Mouse (Mus musculus) lung, postnatal 0 days (tissue): ENCODE measurements around the gene Itga3. TPM values are rescaled to one million over a fixed set of nuclear protein-coding genes. Genes with fewer than 3 reads are reported as not detected.
"Not testable (repeated sequence)": the region's sequence is repeated elsewhere in the genome, so short reads cannot be mapped to it uniquely, and the experiment has no call there.

Experiments used
- ATAC-seq: fragments of 200-750 bp; cut with Nextera tagmentation; 2 replicates; pipeline ENCODE4 v1.8.0; 2017; ENCODE audit warnings: moderate library complexity
- DNase-seq: peaks from one replicate; pipeline ENCODE4 v3.0.0-alpha.2; 2016; ENCODE audit warnings: low spot score
- H3K27ac ChIP-seq: fragments of 300-500 bp; sonication (generic); 2 replicates; pipeline ENCODE4 v1.5.1; 2014; ENCODE audit warnings: antibody characterized with exemption, mild to moderate bottlenecking, low read length, mixed read lengths
- H3K27me3 ChIP-seq: fragments of 300-500 bp; sonication (generic); replicated peaks from 2 replicates; pipeline ENCODE4 v1.6.1; 2014; ENCODE audit warnings: low read length, mixed read lengths; ENCODE audit not compliant: insufficient read depth
- H3K36me3 ChIP-seq: fragments of 300-500 bp; sonication (generic); 2 replicates; pipeline ENCODE4 v1.6.1; 2014; ENCODE audit warnings: low read length, mixed read lengths; ENCODE audit not compliant: insufficient read depth
- H3K4me1 ChIP-seq: fragments of 300-500 bp; sonication (generic); 2 replicates; pipeline ENCODE4 v1.6.1; 2014; ENCODE audit warnings: antibody characterized with exemption, low read depth, low read length, mixed read lengths; ENCODE audit not compliant: insufficient read depth
- H3K4me2 ChIP-seq: fragments of 300-500 bp; sonication (generic); replicated peaks from 2 replicates; pipeline ENCODE4 v1.6.1; 2014; ENCODE audit warnings: low read depth, mild to moderate bottlenecking, low read length, moderate library complexity, mixed read lengths
- H3K4me3 ChIP-seq: fragments of 300-500 bp; sonication (generic); 2 replicates; pipeline ENCODE4 v1.5.1; 2014; ENCODE audit warnings: low read depth, low read length
- H3K9ac ChIP-seq: fragments of 300-500 bp; sonication (generic); replicated peaks from 2 replicates; pipeline ENCODE4 v1.6.1; 2014; ENCODE audit warnings: low read depth, mild to moderate bottlenecking
- H3K9me3 ChIP-seq: fragments of 300-500 bp; sonication (generic); 2 replicates; pipeline ENCODE4 v1.6.1; 2016; ENCODE audit warnings: low read length, mixed read lengths
- CTCF ChIP-seq: IDR thresholded peaks from 2 replicates; pipeline ENCODE4 v1.5.1; 2016; ENCODE audit warnings: antibody characterized with exemption, mild to moderate bottlenecking
- EP300 ChIP-seq: IDR thresholded peaks from 2 replicates; pipeline ENCODE4 v1.6.1; 2016; ENCODE audit warnings: antibody characterized with exemption, mild to moderate bottlenecking, control low read depth
- WGBS: fragments of 180-500 bp; shearing (Covaris S2); extraction: QIAGEN DNeasy Blood & Tissue Kit; methylation state at CpG from one replicate; pipeline ENCODE4 v1.1.7; 2014; 5-methylcytosine and 5-hydroxymethylcytosine counted together
- polyA plus RNA-seq: library from polyadenylated mRNA; unstranded; fragments of >200 nt; fragmentation: Nextera tagmentation; extraction: Ambion mirVana; gene quantifications from 2 replicates; pipeline ENCODE4 v1.2.1, GENCODE M21; 2015

Gene Itga3
- polyA plus RNA-seq, 1 experiment from 2014 or later, result 44.3 TPM

GRCm38 (mm10) chr11:95011416-95011815 lies 65.2 kb downstream of the Itga3 start:
- ATAC-seq (no peak), DNase-seq (no peak)
- WGBS, result 28% methylated on average over 1 of the region's 1 CpGs
- no peaks in the 10 kb centered on the region for H3K27me3 ChIP-seq
- TF ChIP-seq EP300, result no peak
- no peak for TF ChIP-seq CTCF
- no peaks in the 10 kb centered on the region for H3K9me3 ChIP-seq
- H3K4me3 ChIP-seq, result no peak overlapping the region
- H3K36me3 ChIP-seq, result no peaks in the 10 kb centered on the region
- no peak overlapping the region for H3K4me2 ChIP-seq
- H3K4me1 ChIP-seq, result peaks cover 4% of the 10 kb centered on the region; the same call in 1 of the 2 replicates
- no peak overlapping the region for H3K27ac ChIP-seq
- H3K9ac ChIP-seq, result no peak overlapping the region

- ATAC-seq, H3K4me3 ChIP-seq, H3K4me2 ChIP-seq, H3K9ac ChIP-seq, H3K27ac ChIP-seq, DNase-seq, H3K4me1 ChIP-seq, H3K36me3 ChIP-seq, H3K9me3 ChIP-seq, H3K27me3 ChIP-seq: not testable (repeated sequence)
- 13% methylated on average over 4 of the region's 4 CpGs for WGBS
Measured at GRCm38 (mm10) chr11:95010841-95011403, 65.7 kb downstream of the Itga3 start.

GRCm38 (mm10) chr11:95010141-95010739 lies 66.4 kb downstream of the Itga3 start:
- peak overlapping the region; percentile 48 for H3K4me3 ChIP-seq
- TF ChIP-seq CTCF (no peak), EP300 (no peak)
- H3K4me1 ChIP-seq, result peaks cover 8% of the 10 kb centered on the region; the same call in 1 of the 2 replicates
- peak overlapping the region; percentile 41 for H3K9ac ChIP-seq
- H3K36me3 ChIP-seq, result no peaks in the 10 kb centered on the region
- H3K27ac ChIP-seq, result no peak overlapping the region
- DNase-seq, result no peak
- no peaks in the 10 kb centered on the region for H3K9me3 ChIP-seq
- ATAC-seq, result no peak
- WGBS, result 2% methylated on average over 30 of the region's 40 CpGs
- peak overlapping the region; percentile 91 for H3K4me2 ChIP-seq
- no peaks in the 10 kb centered on the region for H3K27me3 ChIP-seq

GRCm38 (mm10) chr11:95009629-95010014 lies 67.0 kb downstream of the Itga3 start, which contains the start of gene Samd14:
TSS of gene Samd14 (plus strand) at chr11:95009879.
- Histone ChIP-seq H3K4me2 (peak within 1 kb of the TSS; percentile 91), H3K9me3 (no peaks in the 10 kb centered on the region), H3K36me3 (0 out of 2 replicates have a peak, but pooled peaks cover 5% of the 10 kb centered on the region), H3K27ac (peak within 1 kb of the TSS; percentile 54; the same call in 1 of the 2 replicates), H3K4me1 (peaks cover 8% of the 10 kb centered on the region; the same call in 1 of the 2 replicates), H3K27me3 (no peaks in the 10 kb centered on the region), H3K9ac (peak within 1 kb of the TSS; percentile 41), H3K4me3 (peak within 1 kb of the TSS; percentile 48)
- 0% methylated on average over 22 of the region's 32 CpGs for WGBS
- TF ChIP-seq CTCF, result no peak
- TF ChIP-seq EP300, result no peak
- ATAC-seq (peak; percentile 59), DNase-seq (peak; percentile 72)

- 24% methylated on average over 15 of the region's 15 CpGs for WGBS
- ATAC-seq (peak; percentile 51), DNase-seq (peak; percentile 76)
- Histone ChIP-seq H3K9ac (peak overlapping the region; percentile 29), H3K4me2 (peak overlapping the region; percentile 91), H3K9me3 (no peaks in the 10 kb centered on the region), H3K27me3 (no peaks in the 10 kb centered on the region), H3K27ac (peak overlapping the region; percentile 54; the same call in 1 of the 2 replicates), H3K4me3 (peak overlapping the region; percentile 48), H3K36me3 (0 out of 2 replicates have a peak, but pooled peaks cover 6% of the 10 kb centered on the region), H3K4me1 (peaks cover 8% of the 10 kb centered on the region; the same call in 1 of the 2 replicates)
- TF ChIP-seq CTCF, result no peak
- no peak for TF ChIP-seq EP300
Measured at GRCm38 (mm10) chr11:95008661-95009628, 67.7 kb downstream of the Itga3 start.

GRCm38 (mm10) chr11:95007418-95007817 lies 69.2 kb downstream of the Itga3 start:
- Histone ChIP-seq H3K4me1 (peaks cover 8% of the 10 kb centered on the region; the same call in 1 of the 2 replicates), H3K9ac (no peak overlapping the region), H3K27ac (no peak overlapping the region), H3K4me3 (no peak overlapping the region), H3K4me2 (no peak overlapping the region), H3K27me3 (no peaks in the 10 kb centered on the region), H3K36me3 (peaks cover 16% of the 10 kb centered on the region; the same call in 1 of the 2 replicates), H3K9me3 (no peaks in the 10 kb centered on the region)
- TF ChIP-seq EP300 (no peak), CTCF (no peak)
- DNase-seq, result no peak
- no peak for ATAC-seq
- WGBS, result 38% methylated on average over 3 of the region's 3 CpGs
